Mouse (Mus musculus) thymus, adult 2 months (tissue): ENCODE results near the gene Polr2c. TPM values are rescaled to one million over a fixed set of nuclear protein-coding genes. Genes with fewer than 3 reads are reported as not detected.

Experiments
- DNase-seq: peaks from one replicate; pipeline ENCODE4 v3.0.0; 2021
- H3K27ac ChIP-seq: fragments of 200-500 bp; 2 replicates; pipeline ENCODE4 v1.5.1; 2012; ENCODE audit warnings: low read length, control low read depth; ENCODE audit not compliant: control insufficient read depth, insufficient read depth
- H3K27me3 ChIP-seq: fragments of 200-500 bp; 2 replicates; pipeline ENCODE4 v1.6.1; 2012; ENCODE audit warnings: mild to moderate bottlenecking, low read length, moderate library complexity, mixed read lengths; ENCODE audit not compliant: control insufficient read depth, insufficient read depth
- H3K36me3 ChIP-seq: fragments of 200-500 bp; 2 replicates; pipeline ENCODE4 v1.6.1; 2012; ENCODE audit warnings: mild to moderate bottlenecking, low read length, moderate library complexity; ENCODE audit not compliant: control insufficient read depth, insufficient read depth
- H3K4me1 ChIP-seq: fragments of 200-500 bp; replicated peaks from 2 replicates; pipeline ENCODE4 v1.6.1; 2012; ENCODE audit warnings: low read length; ENCODE audit not compliant: control insufficient read depth, insufficient read depth
- H3K4me3 ChIP-seq: fragments of 200-500 bp; 2 replicates; pipeline ENCODE4 v1.5.1; 2012; ENCODE audit warnings: mild to moderate bottlenecking, low read length, control low read depth, moderate library complexity; ENCODE audit not compliant: control insufficient read depth, insufficient read depth
- CTCF ChIP-seq: fragments of 200-500 bp; IDR thresholded peaks from 2 replicates; pipeline ENCODE4 v1.5.1; 2012; ENCODE audit warnings: mild to moderate bottlenecking, control low read depth, low read length, moderate library complexity, borderline replicate concordance; ENCODE audit not compliant: control insufficient read depth, poor library complexity, insufficient read depth; ENCODE audit errors: extremely low read depth
- POLR2A ChIP-seq: fragments of 200-500 bp; IDR thresholded peaks from 2 replicates; pipeline ENCODE4 v1.6.1; 2012; ENCODE audit warnings: mild to moderate bottlenecking, low read length, control low read depth, moderate library complexity; ENCODE audit not compliant: control insufficient read depth, poor library complexity, insufficient read depth; ENCODE audit errors: extremely low read depth
- WGBS: fragments of 180-500 bp; shearing (Covaris S2); methylation state at CpG from one replicate; pipeline ENCODE4 v1.1.7; 2018; 5-methylcytosine and 5-hydroxymethylcytosine counted together
- polyA plus RNA-seq: library from polyadenylated mRNA; depleted of rRNA; stranded (reverse); fragments of >200 nt; gene quantifications from 2 replicates; pipeline ENCODE4 v1.2.3, GENCODE M21; 2012

Gene Polr2c
- polyA plus RNA-seq, 1 experiment, result 160 TPM

DNA sequence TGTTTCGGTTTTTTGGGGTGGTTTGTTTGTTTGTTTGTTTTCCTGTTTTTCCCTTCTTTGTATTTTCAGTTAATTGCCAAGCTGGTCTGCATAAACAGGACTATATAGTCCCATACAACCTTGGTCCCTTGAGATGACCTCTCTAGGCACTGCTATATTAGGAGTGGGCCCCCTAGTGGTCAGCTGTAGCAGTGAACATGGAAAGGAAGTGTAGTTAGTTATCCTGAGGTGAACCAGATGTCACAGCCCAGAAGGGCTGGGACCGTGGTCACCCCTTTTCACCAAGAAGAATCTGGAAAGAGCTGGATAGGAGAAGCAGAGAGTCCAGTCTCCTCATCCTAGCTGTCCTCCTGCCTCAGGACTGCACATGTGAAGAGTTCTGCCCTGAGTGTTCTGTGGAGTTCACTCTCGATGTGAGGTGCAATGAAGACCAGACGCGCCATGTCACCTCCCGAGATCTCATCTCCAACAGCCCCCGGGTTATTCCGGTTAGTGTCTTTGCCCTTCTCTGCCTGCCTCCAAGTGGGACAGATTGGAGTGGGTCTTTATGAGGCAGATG is 4.2 kb downstream of the Polr2c start:
- no peak overlapping the region for H3K27ac ChIP-seq
- TF ChIP-seq POLR2A (no peak), CTCF (no peak)
- H3K4me3 ChIP-seq, result no peak overlapping the region
- peaks cover 19% of the 10 kb centered on the region for H3K36me3 ChIP-seq
- H3K4me1 ChIP-seq, result no peaks in the 10 kb centered on the region
- H3K27me3 ChIP-seq, result no peaks in the 10 kb centered on the region
- DNase-seq, result peak; percentile 71
- 79% methylated on average over 8 of the region's 8 CpGs for WGBS

DNA sequence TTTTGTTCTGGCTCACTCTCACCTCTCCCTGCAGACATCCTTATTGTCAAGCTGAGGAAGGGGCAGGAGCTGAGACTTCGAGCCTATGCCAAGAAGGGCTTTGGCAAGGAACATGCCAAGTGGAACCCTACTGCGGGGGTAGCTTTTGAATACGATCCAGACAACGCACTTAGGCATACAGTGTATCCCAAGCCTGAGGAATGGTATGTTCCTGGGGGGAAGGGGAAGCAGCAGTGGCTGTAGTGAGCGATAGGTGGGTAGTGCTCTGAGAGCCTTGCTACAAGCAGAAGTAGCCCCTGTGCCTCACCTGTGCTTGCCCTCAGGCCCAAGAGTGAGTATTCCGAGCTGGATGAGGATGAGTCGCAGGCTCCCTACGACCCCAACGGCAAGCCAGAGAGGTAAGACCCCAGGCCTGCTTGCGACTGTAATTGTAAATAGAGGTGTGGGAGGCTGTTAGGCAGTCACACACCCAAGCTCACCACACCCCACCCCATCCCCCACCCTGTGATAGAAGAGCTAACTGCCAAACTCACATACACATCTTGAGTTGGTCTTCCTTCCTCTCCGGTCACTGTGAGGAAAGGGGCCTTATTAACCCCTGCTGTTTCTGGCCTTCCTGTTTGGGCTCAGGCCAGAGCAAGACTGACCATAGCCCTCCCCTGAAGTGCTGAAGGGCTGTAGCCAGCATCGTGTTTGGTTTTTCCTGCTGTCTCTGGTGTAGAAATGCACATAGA is 5.4 kb downstream of the Polr2c start:
- Histone ChIP-seq H3K27me3 (no peaks in the 10 kb centered on the region), H3K36me3 (peaks cover 19% of the 10 kb centered on the region), H3K4me3 (no peak overlapping the region), H3K4me1 (no peaks in the 10 kb centered on the region), H3K27ac (no peak overlapping the region)
- DNase-seq, result no peak
- TF ChIP-seq CTCF (no peak), POLR2A (no peak)
- whole genome bisulfite sequencing, result 97% methylated on average over 12 of the region's 12 CpGs

DNA sequence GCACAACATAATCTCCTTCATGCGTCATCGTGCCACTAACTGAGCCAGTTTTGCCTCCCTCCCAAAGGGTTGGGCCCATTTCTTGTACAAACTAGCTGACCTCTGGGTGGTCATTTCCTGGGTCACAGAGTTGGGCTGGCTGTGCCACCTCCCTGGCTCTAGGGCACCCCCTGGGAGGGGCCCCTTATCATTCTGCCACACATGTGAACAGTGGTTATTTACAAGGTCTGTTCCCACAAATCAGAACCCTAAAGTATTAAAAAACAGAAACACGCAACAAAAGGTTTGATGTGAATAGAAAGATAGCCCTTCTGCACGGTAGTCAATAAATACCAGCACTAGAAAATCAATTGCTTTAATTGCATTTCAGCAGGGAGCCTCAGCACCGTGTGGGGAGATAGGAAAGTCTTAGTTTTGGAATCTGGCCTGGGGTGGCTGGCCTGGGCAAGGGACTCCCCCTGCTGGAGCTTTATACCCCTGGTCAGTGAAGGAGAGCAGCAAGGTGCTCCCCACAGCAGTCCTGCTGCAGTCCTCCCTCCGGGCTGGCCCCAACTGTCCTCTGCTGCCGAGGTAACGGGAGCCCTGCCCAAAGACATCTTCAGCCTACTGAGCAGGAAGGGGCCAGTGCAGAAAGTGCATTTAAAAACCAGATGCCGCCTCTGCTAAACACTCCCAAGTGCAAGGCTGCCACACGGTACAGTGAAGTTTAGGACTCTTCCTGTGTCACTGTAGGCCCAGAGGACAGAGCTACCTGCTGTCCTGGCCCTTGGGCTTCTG is 6.8 kb downstream of the Polr2c start:
- WGBS, result 91% methylated on average over 10 of the region's 10 CpGs
- no peak overlapping the region for H3K27ac ChIP-seq
- H3K4me3 ChIP-seq, result no peak overlapping the region
- H3K4me1 ChIP-seq, result no peaks in the 10 kb centered on the region
- H3K36me3 ChIP-seq, result peaks cover 19% of the 10 kb centered on the region
- no peak for TF ChIP-seq POLR2A
- no peak for TF ChIP-seq CTCF
- no peaks in the 10 kb centered on the region for H3K27me3 ChIP-seq
- no peak for DNase-seq

DNA sequence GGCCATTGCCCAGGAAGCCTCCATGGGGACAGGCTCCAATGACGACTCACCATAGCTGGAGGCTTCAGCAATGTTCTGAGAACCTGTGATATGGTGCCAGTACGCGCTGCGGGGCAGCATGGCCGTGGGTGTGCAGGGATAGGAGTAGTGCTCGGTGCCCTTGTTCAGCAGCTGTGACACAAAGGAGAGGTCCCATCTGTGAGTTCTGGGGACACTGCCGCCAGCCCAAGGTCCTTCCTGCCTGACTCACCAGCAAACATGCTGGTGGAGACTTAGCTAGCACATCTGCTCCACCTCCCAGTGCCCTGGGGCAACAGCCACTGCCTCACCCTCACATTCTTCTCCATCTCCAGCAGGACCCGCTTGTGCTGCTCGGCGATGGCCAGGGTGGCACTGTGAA is 8.0 kb downstream of the Polr2c start:
- WGBS, result 91% methylated on average over 10 of the region's 10 CpGs
- H3K27me3 ChIP-seq, result no peaks in the 10 kb centered on the region; the same call in 1 of the 2 replicates
- H3K4me3 ChIP-seq, result no peak overlapping the region
- H3K27ac ChIP-seq, result no peak overlapping the region
- no peaks in the 10 kb centered on the region for H3K4me1 ChIP-seq
- H3K36me3 ChIP-seq, result peaks cover 19% of the 10 kb centered on the region
- no peak for DNase-seq
- TF ChIP-seq CTCF (no peak), POLR2A (no peak)

DNA sequence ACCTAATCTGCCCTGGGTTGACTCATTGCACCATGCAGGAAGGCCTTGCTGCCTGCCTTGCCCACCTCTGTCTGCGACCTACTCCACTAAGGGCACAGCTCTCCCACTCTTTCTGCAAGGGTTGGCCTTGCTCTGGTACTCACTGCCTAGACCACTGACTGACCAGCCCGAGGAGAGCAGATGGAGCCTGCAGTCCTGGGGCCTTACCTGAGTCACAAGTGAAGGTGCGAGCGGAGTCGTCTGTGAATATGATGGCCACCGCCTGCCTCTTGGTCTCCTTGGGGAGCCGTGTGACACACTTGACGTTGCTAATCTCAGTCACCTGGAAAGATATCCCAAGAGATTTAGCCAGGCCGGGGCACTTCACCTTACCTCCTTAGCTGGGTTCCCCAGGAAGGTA is 9.7 kb downstream of the Polr2c start:
- no peak overlapping the region for H3K4me3 ChIP-seq
- peaks cover 11% of the 10 kb centered on the region; the same call in 1 of the 2 replicates for H3K4me1 ChIP-seq
- no peaks in the 10 kb centered on the region; the same call in 1 of the 2 replicates for H3K27me3 ChIP-seq
- H3K27ac ChIP-seq, result no peak overlapping the region
- no peak for TF ChIP-seq POLR2A
- no peak for TF ChIP-seq CTCF
- H3K36me3 ChIP-seq, result peaks cover 16% of the 10 kb centered on the region
- DNase-seq, result no peak
- WGBS, result 95% methylated on average over 9 of the region's 9 CpGs

DNA sequence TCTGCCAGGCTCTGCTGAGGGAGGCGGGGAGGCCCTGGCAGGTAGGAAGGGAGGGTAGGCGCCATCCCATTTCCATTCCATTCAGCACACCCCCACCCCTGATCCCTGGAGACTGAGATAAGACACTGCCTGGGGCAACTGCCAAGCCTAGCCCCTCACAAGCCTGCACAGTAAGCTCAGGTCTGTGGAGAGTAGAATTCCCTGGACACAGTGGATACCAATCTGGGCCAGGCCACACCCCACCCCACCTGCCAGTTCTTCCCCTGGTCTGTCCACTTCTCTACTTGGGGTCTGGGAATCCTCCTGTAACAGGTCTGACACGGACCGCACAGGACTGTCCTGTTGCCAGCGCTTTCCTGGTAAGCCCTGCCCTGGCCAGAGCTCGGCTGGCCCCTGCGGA is 11.9 kb downstream of the Polr2c start:
- Histone ChIP-seq H3K27ac (no peak overlapping the region), H3K27me3 (no peaks in the 10 kb centered on the region; the same call in 1 of the 2 replicates), H3K36me3 (peaks cover 1% of the 10 kb centered on the region; the same call in 1 of the 2 replicates), H3K4me3 (no peak overlapping the region), H3K4me1 (peaks cover 11% of the 10 kb centered on the region; the same call in 1 of the 2 replicates)
- no peak for DNase-seq
- 96% methylated on average over 7 of the region's 7 CpGs for WGBS
- TF ChIP-seq CTCF (no peak), POLR2A (no peak)
